11 mouse cellular contexts compared by ENCODE assay signal in the genomic region with DNA sequence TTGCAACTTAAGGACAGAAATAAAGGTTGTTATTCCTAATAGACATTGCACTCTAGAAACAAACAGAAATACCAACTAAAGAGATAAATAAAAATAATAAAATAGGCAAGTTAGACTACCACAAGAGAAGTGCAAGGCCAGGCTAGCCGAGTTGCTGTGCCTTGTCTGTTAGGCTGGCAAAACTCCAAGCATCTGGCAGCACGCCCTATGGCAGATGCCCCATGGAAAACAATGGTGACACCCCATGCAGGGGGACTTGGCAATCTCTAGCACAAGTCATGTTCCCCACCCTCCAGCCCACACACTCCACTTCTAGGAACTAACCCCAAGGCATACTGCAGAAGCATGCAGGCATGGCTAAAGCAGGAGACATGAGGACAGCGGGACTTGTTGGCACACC. TPM values are rescaled to one million over a fixed set of nuclear protein-coding genes. Genes with fewer than 3 reads are reported as not detected.
A peak's percentile ranks its signal among the peaks of the same experiment; 100 is the strongest.
DNase-seq lines count a peak whose midpoint lies in the region.
"Had no signal": no experiment of that assay in that cellular context is flagged by ENCODE, and none has a peak within 500 bp of the region (broad histone marks: within the 10 kb centered on the region; RNA-seq: fewer than 3 reads in every experiment).

No protein-coding gene starts in this region.

- no peak overlapping the region for H3K4me3 ChIP-seq in heart, embryonic 10.5 days
- H3K4me3 ChIP-seq: embryonic facial prominence, embryonic 15.5 days; lung, embryonic 15.5 days had no signal

- peaks cover 17% of the 10 kb centered on the region for H3K4me1 ChIP-seq in heart, embryonic 10.5 days
- H3K4me1 ChIP-seq: lung, embryonic 15.5 days had no signal

- DNase-seq in heart, postnatal 14 days = peak; percentile 53 to 57
- no peak for DNase-seq in heart, embryonic 10.5 days (ENCODE audit: low spot score)
- DNase-seq in retina, postnatal 1 day = peak; percentile 57
- no peak for DNase-seq in retina, embryonic 14.5 days (ENCODE audit: low spot score)
- peak; percentile 59 to 73 for DNase-seq in cerebellum, adult 18-20 months
- peak; percentile 52 for DNase-seq in lung, postnatal 36 days
- DNase-seq in T-cell, adult 2 months (ENCODE audit: low spot score) = no peak
- DNase-seq in gastrocnemius, adult 18-20 months (ENCODE audit: low spot score) = no peak
- DNase-seq: thymus, postnatal 36 days had no signal

- H3K36me3 ChIP-seq in heart, embryonic 10.5 days = no peaks in the 10 kb centered on the region
- H3K36me3 ChIP-seq: embryonic facial prominence, embryonic 15.5 days; lung, embryonic 15.5 days had no signal

- H3K27me3 ChIP-seq in heart, embryonic 10.5 days (ENCODE audit: insufficient read depth, poor library complexity, severe bottlenecking) = peaks cover 21% of the 10 kb centered on the region
- H3K27me3 ChIP-seq: embryonic facial prominence, embryonic 15.5 days; lung, embryonic 15.5 days had no signal

- WGBS in heart, embryonic 10.5 days = 81% methylated on average over 3 of the region's 3 CpGs

- intact Hi-C loops in heart, postnatal 14 days (cut with DNase I) = no loop called here

- no peak overlapping the region for H3K27ac ChIP-seq in heart, embryonic 10.5 days
- H3K27ac ChIP-seq: embryonic facial prominence, embryonic 15.5 days; lung, embryonic 15.5 days had no signal

- H3K9me3 ChIP-seq in heart, embryonic 10.5 days = no peaks in the 10 kb centered on the region
- H3K9me3 ChIP-seq: embryonic facial prominence, embryonic 15.5 days; lung, embryonic 15.5 days had no signal

RNA-seq across cellular contexts. Expression of a gene that starts 47.6 kb away (rescaled TPM):
- 1 to 10 TPM; 1.8 to 3.7 TPM for total RNA-seq in heart, postnatal 14 days (2021)
- polyA plus RNA-seq in heart, embryonic 10.5 days (2016; fragmentation: Nextera tagmentation; extraction: Ambion mirVana) = 4.7 and 9.1 TPM in 2 replicates
- under 1 TPM; 0.16 to 0.17 TPM for total RNA-seq in gastrocnemius, adult 18-20 months (2021)

Comparison
In these comparisons a context has a peak if more than half of its experiments do, and no peak if none do; other contexts are left out.
1. DNase-seq: peak in heart, postnatal 14 days (2 of 2), retina, postnatal 1 day (single experiment), cerebellum, adult 18-20 months (2 of 2) and lung, postnatal 36 days (single experiment); none in heart, embryonic 10.5 days (single experiment), retina, embryonic 14.5 days (single experiment), T-cell, adult 2 months (single experiment) and gastrocnemius, adult 18-20 months (single experiment).